Mouse (Mus musculus): ENCODE results near the gene Gcfc2. TPM values are rescaled to one million over a fixed set of nuclear protein-coding genes. Genes with fewer than 3 reads are reported as not detected.

The Gcfc2 gene
- polyA plus RNA-seq (2017; shearing (Covaris generic)): 3.4 TPM

DNA sequence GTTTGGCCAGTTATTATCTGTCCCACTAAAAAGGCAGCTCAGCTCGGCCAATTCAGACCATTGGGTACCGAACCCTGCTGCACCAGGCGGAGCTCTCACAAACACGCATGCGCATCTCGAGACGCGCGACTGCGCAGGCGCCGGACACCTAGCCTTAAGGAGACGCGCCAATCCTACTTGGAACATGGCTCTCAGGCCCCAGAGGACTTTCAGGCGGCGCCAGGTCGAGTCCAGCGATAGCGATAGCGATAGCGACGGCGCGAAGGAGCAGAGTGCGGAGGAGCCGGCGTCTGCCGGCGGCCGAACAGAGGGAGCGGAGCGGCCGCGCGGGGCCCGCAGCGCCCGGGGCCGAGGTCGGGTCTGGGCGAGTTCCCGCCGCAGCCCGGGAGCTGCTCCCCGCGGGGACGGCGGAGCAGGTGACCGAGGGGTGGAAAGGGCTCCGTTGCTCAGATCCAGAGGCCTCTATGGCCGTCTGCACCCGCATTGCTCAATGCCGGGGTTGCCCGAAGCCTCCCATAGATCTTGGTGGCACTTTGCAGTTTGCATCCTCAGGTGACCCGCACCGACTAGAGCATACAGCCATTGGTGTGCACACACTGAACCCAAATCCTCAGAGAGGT, at the start of gene Gcfc2:
TSS of gene Gcfc2 (plus strand) at position 147 of the 620 bp plus-strand sequence.

DNA sequence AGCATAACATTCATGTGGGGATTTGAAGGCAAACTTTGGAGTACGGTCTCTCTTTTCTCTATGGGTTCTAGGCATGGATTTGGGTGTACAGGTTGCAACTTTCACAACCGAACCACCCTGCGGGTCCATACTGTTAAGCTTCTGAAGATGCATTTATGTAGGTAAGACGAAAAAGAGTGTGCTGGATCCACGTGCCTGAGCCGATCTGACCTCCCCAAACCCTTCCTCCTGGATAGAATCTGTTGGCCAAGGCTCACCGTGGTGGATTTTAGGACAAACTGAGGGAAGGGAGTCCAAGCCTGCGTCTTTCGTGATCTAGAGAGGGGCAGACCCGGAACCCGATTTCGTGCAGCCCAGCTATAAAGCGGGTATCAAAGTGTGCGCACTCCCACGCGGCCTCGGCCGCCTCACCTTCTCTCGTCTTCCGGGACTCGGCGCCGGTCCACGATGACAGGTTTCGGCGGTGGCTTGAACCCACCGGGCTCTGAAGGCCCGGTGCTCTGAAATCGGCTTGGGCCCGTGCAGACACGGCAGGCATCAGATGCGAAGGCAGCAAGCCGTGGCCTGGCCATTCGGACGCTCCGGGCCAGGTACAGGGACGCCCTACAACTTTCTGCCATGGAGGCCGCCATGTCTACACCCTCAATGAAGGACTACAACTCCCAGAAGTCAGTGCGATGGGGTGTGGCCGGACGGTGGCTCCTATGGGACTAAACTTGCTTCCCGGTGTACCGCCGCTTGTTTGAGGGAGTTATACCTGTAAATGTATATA, 42.0 kb downstream of the Gcfc2 start, which contains the start of gene Mrpl19:
TSS of gene Mrpl19 (minus strand) at position 663 of the 772 bp plus-strand sequence.

Other genes starting within 250 kb of the Gcfc2 start
- gene Mrpl19, start 42.3 kb downstream of the Gcfc2 start, polyA plus RNA-seq (2017; shearing (Covaris generic)): 75.1 TPM
- not detected for gene Eva1a, start 117.4 kb downstream of the Gcfc2 start, polyA plus RNA-seq (2017; shearing (Covaris generic))

Measured in CD4-positive, CD25-positive, alpha-beta regulatory T cell, adult 9 weeks (primary cell).